Comparison of ENCODE assay signal across 8 mouse cellular contexts in genomic region chr13:24831353-24832130, GRCm38 (mm10). TPM values are rescaled to one million over a fixed set of nuclear protein-coding genes. Genes with fewer than 3 reads are reported as not detected.
DNase-seq lines count a peak whose midpoint lies in the region; ATAC-seq lines count a peak whose summit lies in the region.

Gene Acot13 (minus strand): TSS chr13:24831540.
Gene Tdp2 (plus strand): TSS chr13:24831679.

- H3K9me3 ChIP-seq in megakaryocyte, embryonic 14.5 days = no peaks in the 10 kb centered on the region

- H3K27me3 ChIP-seq in megakaryocyte, embryonic 14.5 days (replicated peaks) = no peaks in the 10 kb centered on the region

- peaks cover 11% of the 10 kb centered on the region for H3K36me3 ChIP-seq in megakaryocyte, embryonic 14.5 days (replicated peaks; ENCODE audit: low read length)

- peak; percentile 99 for DNase-seq in ZHBTc4 (ENCODE audit: low read depth, low spot score)
- peak; percentile 86 to 94 for DNase-seq in gastrocnemius, adult 8-10 months (ENCODE audit: low spot score in 2 of 2)
- DNase-seq in hindlimb bud, embryonic 11.5 days (ENCODE audit: extremely low spot score, low read depth, low spot score) = peak; percentile 93
- DNase-seq in left cerebral cortex, adult 8-10 months (ENCODE audit: low spot score in 2 of 2) = peak; percentile 79 to 91
- peak; percentile 95 to 96 for DNase-seq in right cerebral cortex, postnatal 10 days (ENCODE audit: low spot score in 2 of 2)
- peak; percentile 91 for DNase-seq in urinary bladder, postnatal 25 days (ENCODE audit: low spot score)

- peaks cover 29% of the 10 kb centered on the region for H3K4me1 ChIP-seq in megakaryocyte, embryonic 14.5 days

- ATAC-seq in common myeloid progenitor, adult 5-6 weeks (replicated peaks; ENCODE audit: low read depth, poor library complexity, severe bottlenecking) = peak; percentile 94

- H3K4me3 ChIP-seq in megakaryocyte, embryonic 14.5 days (replicated peaks) = peak within 1 kb of the TSS; percentile 99

RNA-seq across cellular contexts. Expression of gene Acot13, which starts in this region (rescaled TPM):
- total RNA-seq in common myeloid progenitor, adult 5-6 weeks (2017) = 40.9 and 43.1 TPM in 2 replicates
- 100 to 1,000 TPM; 129 to 137 (median 136) TPM for total RNA-seq in gastrocnemius, adult 8-10 months (2022)
- total RNA-seq in left cerebral cortex, adult 8-10 months (2022) = 10 to 100 TPM; 83.7 to 90.3 (median 87.8) TPM
- 19.1 and 40.5 TPM in 2 replicates for polyA plus RNA-seq in megakaryocyte, embryonic 14.5 days (2012; ENCODE audit: insufficient read depth, low replicate concordance)

RNA-seq across cellular contexts. Expression of gene Tdp2, which starts in this region (rescaled TPM):
- total RNA-seq in common myeloid progenitor, adult 5-6 weeks (2017) = 70.6 and 71.9 TPM in 2 replicates
- total RNA-seq in gastrocnemius, adult 8-10 months (2022) = 1 to 10 TPM; 7.2 to 9.8 (median 8.1) TPM
- 10 to 100 TPM; 19.9 to 25.0 (median 21.5) TPM for total RNA-seq in left cerebral cortex, adult 8-10 months (2022)
- polyA plus RNA-seq in megakaryocyte, embryonic 14.5 days (2012; ENCODE audit: insufficient read depth, low replicate concordance) = 5.8 and 20.5 TPM in 2 replicates

Comparison
In these comparisons a context has a peak if more than half of its experiments do, and no peak if none do; other contexts are left out.
1. Peak in every context shown above with its lines: DNase-seq, ATAC-seq and H3K4me3 ChIP-seq.